8 mouse cellular contexts compared by ENCODE assay signal in the genomic region with DNA sequence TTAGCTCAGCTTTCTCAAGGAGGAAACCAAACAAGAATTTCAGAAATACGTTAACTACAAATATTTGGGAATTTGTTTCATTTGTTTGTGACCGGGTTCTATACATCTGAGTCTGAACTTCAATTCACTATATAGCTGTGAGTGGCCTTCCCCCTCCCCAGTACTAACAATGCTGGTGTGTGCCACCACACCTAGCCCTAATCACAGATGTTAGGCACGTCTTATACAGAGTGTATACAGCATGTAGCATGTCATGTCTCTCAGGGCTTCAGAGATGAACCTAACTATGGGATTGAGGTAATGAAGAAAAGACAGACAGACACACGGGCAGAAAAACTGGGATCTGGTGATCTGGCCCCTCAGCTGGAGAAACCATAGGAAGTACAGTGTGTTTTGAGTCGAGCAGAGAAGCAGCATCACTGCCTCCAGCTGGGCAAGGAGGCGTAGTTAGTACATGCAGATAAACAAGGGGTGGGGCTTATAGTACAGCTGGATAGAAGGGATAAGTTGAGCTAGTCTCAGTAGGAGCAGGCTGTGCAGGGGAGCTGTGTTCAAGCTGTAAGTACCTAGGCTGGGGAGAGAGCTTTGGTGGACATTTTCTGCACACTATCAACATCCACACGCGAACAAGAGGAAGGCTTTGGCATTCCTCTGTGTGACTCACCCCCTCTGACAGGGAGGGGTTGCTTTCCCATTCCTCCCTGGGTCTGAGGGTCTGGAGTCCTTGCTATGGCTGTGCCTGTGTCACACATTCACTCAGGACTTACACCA. TPM values are rescaled to one million over a fixed set of nuclear protein-coding genes. Genes with fewer than 3 reads are reported as not detected.
DNase-seq lines count a peak whose midpoint lies in the region; ATAC-seq lines count a peak whose summit lies in the region.
"Had no signal": no experiment of that assay in that cellular context is flagged by ENCODE, and none has a peak within 500 bp of the region (broad histone marks: within the 10 kb centered on the region; RNA-seq: fewer than 3 reads in every experiment).

No protein-coding gene starts in this region.

- no peaks in the 10 kb centered on the region; the same call in 1 of the 2 replicates for H3K9me3 ChIP-seq in kidney, embryonic 14.5 days (ENCODE audit: control insufficient read depth, low read length)

- no peak overlapping the region for H3K27ac ChIP-seq in kidney, embryonic 14.5 days (ENCODE audit: low read depth, low read length)

- no peak overlapping the region for H3K4me2 ChIP-seq in kidney, embryonic 14.5 days (replicated peaks; ENCODE audit: low read depth, low read length)

- H3K4me3 ChIP-seq in kidney, embryonic 14.5 days (ENCODE audit: low read length): no peak overlapping the region

- H3K9ac ChIP-seq in kidney, embryonic 14.5 days (ENCODE audit: low read depth, low read length): no peak overlapping the region

- WGBS in kidney, embryonic 14.5 days: 55% methylated on average over 8 of the region's 8 CpGs

- no peak for DNase-seq in kidney, postnatal 10 days
- peak; percentile 65 for DNase-seq in MEL-GATA-1-ER (ENCODE audit: extremely low read depth, low read depth)
- peak; percentile 83 for DNase-seq in c-Kit-negative CD71-positive TER-119-positive erythroid progenitor cells, embryonic 14.5 days (ENCODE audit: low read depth, low spot score)
- DNase-seq in urinary bladder, postnatal 4 days (ENCODE audit: low spot score in 2 of 2): no peak
- DNase-seq in adrenal gland, adult 2 months: no peak
- DNase-seq: thymus, postnatal 4 days had no signal

- H3K4me1 ChIP-seq in kidney, embryonic 14.5 days (ENCODE audit: control insufficient read depth, insufficient read depth, low read length): 0 out of 2 replicates have a peak, but pooled peaks cover 8% of the 10 kb centered on the region

- ATAC-seq in kidney, embryonic 14.5 days (ENCODE audit: low FRiP score, low TSS enrichment): 0 out of 2 replicates have a peak, but pooled peaks have one; percentile 36
- peak; percentile 34 for ATAC-seq in megakaryocyte, adult 5-6 weeks (ENCODE audit: poor library complexity, severe bottlenecking)

- no peaks in the 10 kb centered on the region for H3K36me3 ChIP-seq in kidney, embryonic 14.5 days (ENCODE audit: control insufficient read depth, insufficient read depth, low read length)

- no peaks in the 10 kb centered on the region for H3K27me3 ChIP-seq in kidney, embryonic 14.5 days (ENCODE audit: control insufficient read depth, insufficient read depth, low read length)

RNA-seq across cellular contexts. Expression of gene Strn3, which starts 8.1 kb away (rescaled TPM):
- polyA plus RNA-seq in kidney, embryonic 14.5 days (2014; fragmentation: Nextera tagmentation; extraction: Ambion mirVana): 53.6 and 60.7 TPM in 2 replicates
- total RNA-seq in megakaryocyte, adult 5-6 weeks (2015): 28.1 and 31.0 TPM in 2 replicates
- total RNA-seq in megakaryocyte, adult 5-6 weeks (2017): 49.2 and 59.5 TPM in 2 replicates
- total RNA-seq in adrenal gland, adult 2 months (2021): 10 to 100 TPM; 79.5 to 80.8 TPM
- 30.8 and 34.0 TPM in 2 replicates for polyA plus RNA-seq in adrenal gland, adult 2 months (2012; rRNA removed)

RNA-seq across cellular contexts. Expression of gene Ap4s1, which starts 9.0 kb away (rescaled TPM):
- polyA plus RNA-seq in kidney, embryonic 14.5 days (2014; fragmentation: Nextera tagmentation; extraction: Ambion mirVana): 37.8 and 44.8 TPM in 2 replicates
- total RNA-seq in megakaryocyte, adult 5-6 weeks (2015): 40.4 and 41.6 TPM in 2 replicates
- 27.2 and 33.9 TPM in 2 replicates for total RNA-seq in megakaryocyte, adult 5-6 weeks (2017)
- total RNA-seq in adrenal gland, adult 2 months (2021): 10 to 100 TPM; 18.5 to 27.9 TPM
- 6.6 and 7.1 TPM in 2 replicates for polyA plus RNA-seq in adrenal gland, adult 2 months (2012; rRNA removed)

Comparison
In these comparisons a context has a peak if more than half of its experiments do, and no peak if none do; other contexts are left out.
1. DNase-seq: peak in MEL-GATA-1-ER (single experiment) and c-Kit-negative CD71-positive TER-119-positive erythroid progenitor cells, embryonic 14.5 days (single experiment); none in kidney, postnatal 10 days (single experiment), urinary bladder, postnatal 4 days (0 of 2) and adrenal gland, adult 2 months (single experiment).